Mouse (Mus musculus) forebrain, embryonic 16.5 days (tissue): ENCODE measurements around the gene Slc3a1. TPM values are rescaled to one million over a fixed set of nuclear protein-coding genes. Genes with fewer than 3 reads are reported as not detected.

Experiments
- ATAC-seq: fragments of 200-750 bp; cut with Nextera tagmentation; 2 replicates; pipeline ENCODE4 v1.8.0; 2017; ENCODE audit warnings: mild to moderate bottlenecking, moderate library complexity
- H3K27ac ChIP-seq: fragments of 300-500 bp; sonication (generic); 2 replicates; pipeline ENCODE4 v1.5.1; 2014; ENCODE audit warnings: low read length, control low read depth
- H3K27me3 ChIP-seq: fragments of 300-500 bp; sonication (generic); replicated peaks from 2 replicates; pipeline ENCODE4 v1.6.1; 2014; ENCODE audit warnings: low read length; ENCODE audit not compliant: control insufficient read depth, insufficient read depth
- H3K36me3 ChIP-seq: fragments of 300-500 bp; sonication (generic); 2 replicates; pipeline ENCODE4 v1.6.1; 2014; ENCODE audit not compliant: control insufficient read depth, insufficient read depth
- H3K4me1 ChIP-seq: fragments of 300-500 bp; sonication (generic); replicated peaks from 2 replicates; pipeline ENCODE4 v1.6.1; 2014; ENCODE audit warnings: low read length; ENCODE audit not compliant: control insufficient read depth, insufficient read depth
- H3K4me2 ChIP-seq: fragments of 300-500 bp; sonication (generic); 2 replicates; pipeline ENCODE4 v1.6.1; 2014; ENCODE audit warnings: mild to moderate bottlenecking, low read length, control low read depth
- H3K4me3 ChIP-seq: fragments of 300-500 bp; sonication (generic); replicated peaks from 2 replicates; pipeline ENCODE4 v1.5.1; 2014; ENCODE audit warnings: mild to moderate bottlenecking, low read length, control low read depth
- H3K9ac ChIP-seq: fragments of 300-500 bp; sonication (generic); replicated peaks from 2 replicates; pipeline ENCODE4 v1.6.1; 2014; ENCODE audit warnings: low read depth, low read length, control low read depth
- H3K9me3 ChIP-seq: fragments of 300-500 bp; sonication (generic); 2 replicates; pipeline ENCODE4 v1.6.1; 2016; ENCODE audit warnings: low read length; ENCODE audit not compliant: control insufficient read depth
- WGBS: fragments of 180-500 bp; shearing (Covaris S2); extraction: QIAGEN DNeasy Blood & Tissue Kit; methylation state at CpG from one replicate; pipeline ENCODE4 v1.1.7; 2014; 5-methylcytosine and 5-hydroxymethylcytosine counted together
- polyA plus RNA-seq: library from polyadenylated mRNA; unstranded; fragments of >200 nt; fragmentation: Nextera tagmentation; extraction: Ambion mirVana; gene quantifications from 2 replicates; pipeline ENCODE4 v1.2.1, GENCODE M21; 2015

The Slc3a1 gene
- polyA plus RNA-seq, 1 experiment from 2014 or later: 0.27 TPM

- Histone ChIP-seq H3K9ac (no peak overlapping the region), H3K4me2 (no peak overlapping the region), H3K36me3 (no peaks in the 10 kb centered on the region), H3K9me3 (no peaks in the 10 kb centered on the region), H3K4me3 (no peak overlapping the region), H3K27me3 (no peaks in the 10 kb centered on the region), H3K27ac (no peak overlapping the region), H3K4me1 (no peaks in the 10 kb centered on the region)
- 92% methylated on average over 3 of the region's 3 CpGs for WGBS
- ATAC-seq: no peak
These were observed 929 bp upstream of the Slc3a1 start for GRCm38 (mm10) chr17:85027247-85027646.

GRCm38 (mm10) chr17:85028797-85029196, 621 bp downstream of the Slc3a1 start:
- WGBS: 96% methylated on average over 10 of the region's 10 CpGs
- ATAC-seq: no peak
- Histone ChIP-seq H3K4me1 (no peaks in the 10 kb centered on the region), H3K4me3 (no peak overlapping the region), H3K36me3 (no peaks in the 10 kb centered on the region), H3K4me2 (no peak overlapping the region), H3K9me3 (no peaks in the 10 kb centered on the region), H3K9ac (no peak overlapping the region), H3K27ac (no peak overlapping the region), H3K27me3 (no peaks in the 10 kb centered on the region)

GRCm38 (mm10) chr17:85030651-85031050, 2.5 kb downstream of the Slc3a1 start:
- no peak overlapping the region for H3K4me2 ChIP-seq
- H3K4me3 ChIP-seq: no peak overlapping the region
- H3K4me1 ChIP-seq: 0 out of 2 replicates have a peak, but pooled peaks cover 3% of the 10 kb centered on the region
- WGBS: 78% methylated on average over 5 of the region's 5 CpGs
- H3K36me3 ChIP-seq: no peaks in the 10 kb centered on the region
- no peak overlapping the region for H3K27ac ChIP-seq
- no peak overlapping the region for H3K9ac ChIP-seq
- ATAC-seq: no peak
- no peaks in the 10 kb centered on the region for H3K9me3 ChIP-seq
- H3K27me3 ChIP-seq: no peaks in the 10 kb centered on the region

DNA sequence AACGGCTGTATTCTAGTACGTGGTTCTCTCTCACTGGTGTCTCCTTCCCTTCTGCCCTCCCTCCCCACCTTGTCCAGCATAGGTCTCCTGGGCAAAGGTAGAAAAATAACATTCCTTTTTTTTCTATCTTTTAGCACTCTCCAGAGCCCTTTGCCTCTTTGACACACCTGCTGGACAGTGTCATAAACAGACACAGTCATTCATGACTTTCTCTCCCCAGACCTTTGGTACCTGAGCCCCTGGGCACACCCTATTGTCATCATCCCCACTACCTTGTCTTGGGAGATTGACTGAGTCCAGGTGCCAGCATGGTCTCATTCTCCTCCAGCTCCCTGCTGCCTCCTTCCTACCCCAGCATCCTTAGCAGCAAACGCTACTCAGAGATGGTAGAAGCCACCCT, 4.9 kb downstream of the Slc3a1 start:
- Histone ChIP-seq H3K4me3 (no peak overlapping the region), H3K9ac (no peak overlapping the region), H3K4me1 (0 out of 2 replicates have a peak, but pooled peaks cover 3% of the 10 kb centered on the region), H3K36me3 (no peaks in the 10 kb centered on the region), H3K9me3 (no peaks in the 10 kb centered on the region), H3K27me3 (no peaks in the 10 kb centered on the region), H3K27ac (no peak overlapping the region), H3K4me2 (no peak overlapping the region)
- ATAC-seq: no peak
- WGBS: 92% methylated on average over 3 of the region's 3 CpGs

- H3K27me3 ChIP-seq: no peaks in the 10 kb centered on the region
- H3K36me3 ChIP-seq: no peaks in the 10 kb centered on the region
- H3K4me3 ChIP-seq: no peak overlapping the region
- H3K9me3 ChIP-seq: no peaks in the 10 kb centered on the region
- ATAC-seq: no peak
- H3K9ac ChIP-seq: no peak overlapping the region
- H3K27ac ChIP-seq: no peak overlapping the region
- WGBS: 59% methylated on average over 11 of the region's 11 CpGs
- no peak overlapping the region for H3K4me2 ChIP-seq
- 0 out of 2 replicates have a peak, but pooled peaks cover 3% of the 10 kb centered on the region for H3K4me1 ChIP-seq
These were observed 5.9 kb downstream of the Slc3a1 start for GRCm38 (mm10) chr17:85034068-85034467.

- Histone ChIP-seq H3K4me2 (no peak overlapping the region), H3K27me3 (no peaks in the 10 kb centered on the region), H3K36me3 (no peaks in the 10 kb centered on the region), H3K27ac (no peak overlapping the region), H3K4me3 (no peak overlapping the region), H3K4me1 (0 out of 2 replicates have a peak, but pooled peaks cover 3% of the 10 kb centered on the region), H3K9me3 (no peaks in the 10 kb centered on the region), H3K9ac (no peak overlapping the region)
- no peak for ATAC-seq
- 84% methylated on average over 5 of the region's 5 CpGs for WGBS
These were observed 9.7 kb downstream of the Slc3a1 start for GRCm38 (mm10) chr17:85037855-85038254.

- no peaks in the 10 kb centered on the region for H3K27me3 ChIP-seq
- ATAC-seq: no peak
- no peak overlapping the region for H3K4me2 ChIP-seq
- H3K9ac ChIP-seq: no peak overlapping the region
- no peaks in the 10 kb centered on the region for H3K9me3 ChIP-seq
- H3K4me3 ChIP-seq: no peak overlapping the region
- WGBS: 84% methylated on average over 4 of the region's 4 CpGs
- no peak overlapping the region for H3K27ac ChIP-seq
- 0 out of 2 replicates have a peak, but pooled peaks cover 3% of the 10 kb centered on the region for H3K4me1 ChIP-seq
- H3K36me3 ChIP-seq: no peaks in the 10 kb centered on the region
These were observed 10.1 kb downstream of the Slc3a1 start for GRCm38 (mm10) chr17:85038311-85038710.

GRCm38 (mm10) chr17:85038761-85039160, 10.6 kb downstream of the Slc3a1 start:
- H3K27me3 ChIP-seq: no peaks in the 10 kb centered on the region
- no peak for ATAC-seq
- no peak overlapping the region for H3K4me2 ChIP-seq
- H3K4me3 ChIP-seq: no peak overlapping the region
- no peaks in the 10 kb centered on the region for H3K36me3 ChIP-seq
- 97% methylated on average over 5 of the region's 5 CpGs for WGBS
- H3K9me3 ChIP-seq: no peaks in the 10 kb centered on the region
- H3K27ac ChIP-seq: no peak overlapping the region
- no peak overlapping the region for H3K9ac ChIP-seq
- 0 out of 2 replicates have a peak, but pooled peaks cover 3% of the 10 kb centered on the region for H3K4me1 ChIP-seq

DNA sequence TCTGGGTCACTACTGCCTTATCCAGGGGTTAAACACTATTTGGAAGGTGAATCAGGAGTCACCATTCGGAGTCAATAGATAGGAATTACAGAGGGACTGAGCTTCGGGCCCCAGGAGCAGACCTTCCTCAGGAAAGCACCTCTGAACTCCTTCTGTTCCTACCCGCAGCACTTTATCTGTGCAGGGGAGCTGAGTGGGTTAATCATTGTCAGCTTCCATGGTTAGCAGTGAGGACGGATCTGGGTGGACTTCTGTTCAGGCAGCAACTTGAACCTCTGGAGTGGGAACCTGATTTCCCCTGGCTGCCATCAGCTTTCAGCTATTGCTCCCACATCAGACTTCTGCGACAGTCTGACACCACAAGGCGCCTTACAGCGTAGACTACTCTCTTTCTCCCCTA, 12.7 kb downstream of the Slc3a1 start:
- Histone ChIP-seq H3K9me3 (no peaks in the 10 kb centered on the region), H3K4me1 (no peaks in the 10 kb centered on the region), H3K36me3 (no peaks in the 10 kb centered on the region), H3K9ac (no peak overlapping the region), H3K27ac (no peak overlapping the region), H3K4me2 (no peak overlapping the region), H3K27me3 (no peaks in the 10 kb centered on the region), H3K4me3 (no peak overlapping the region)
- WGBS: 79% methylated on average over 7 of the region's 7 CpGs
- ATAC-seq: no peak

- WGBS: 80% methylated on average over 6 of the region's 6 CpGs
- ATAC-seq: no peak
- no peak overlapping the region for H3K4me2 ChIP-seq
These were observed 14.2 kb downstream of the Slc3a1 start for GRCm38 (mm10) chr17:85042419-85042818.

More at GRCm38 (mm10) chr17:85042419-85042818, 14.2 kb downstream of the Slc3a1 start:
- no peak overlapping the region for H3K4me3 ChIP-seq
- H3K4me1 ChIP-seq: no peaks in the 10 kb centered on the region
- no peak overlapping the region for H3K27ac ChIP-seq
- H3K36me3 ChIP-seq: no peaks in the 10 kb centered on the region
- H3K9ac ChIP-seq: no peak overlapping the region
- H3K27me3 ChIP-seq: no peaks in the 10 kb centered on the region
- H3K9me3 ChIP-seq: no peaks in the 10 kb centered on the region
